Mouse (Mus musculus): ENCODE data around the gene Cacnb2. TPM values are rescaled to one million over a fixed set of nuclear protein-coding genes. Genes with fewer than 3 reads are reported as not detected.

Cacnb2 gene
- total RNA-seq, 1 experiment from 2014 or later, result 15.8 TPM

DNA sequence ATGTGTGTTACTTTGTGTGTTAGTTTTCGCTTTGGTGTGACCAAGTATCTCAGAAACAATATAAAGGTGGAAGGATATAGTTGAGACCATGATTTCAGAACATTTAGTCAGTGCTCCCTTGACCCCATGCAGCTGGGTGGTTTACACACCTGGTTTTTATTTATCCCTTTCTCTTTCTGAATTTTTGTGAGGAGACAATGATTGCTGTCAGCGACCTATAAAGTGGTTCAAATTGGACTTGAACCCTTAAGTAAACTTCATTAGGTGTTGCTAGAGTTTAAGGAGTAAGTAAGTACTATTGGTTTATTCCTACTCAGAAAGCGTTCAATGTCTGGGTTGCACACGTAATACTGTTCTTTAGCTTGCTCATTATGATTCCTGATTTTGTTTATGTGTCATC, 36.4 kb downstream of the Cacnb2 start:
- ATAC-seq (replicated peaks in 1 of 2; ENCODE audit: insufficient read depth in 1 of 2, low FRiP score in 2 of 2, low TSS enrichment in 1 of 2, low read depth in 1 of 2, poor library complexity in 2 of 2, severe bottlenecking in 2 of 2), result no peak

DNA sequence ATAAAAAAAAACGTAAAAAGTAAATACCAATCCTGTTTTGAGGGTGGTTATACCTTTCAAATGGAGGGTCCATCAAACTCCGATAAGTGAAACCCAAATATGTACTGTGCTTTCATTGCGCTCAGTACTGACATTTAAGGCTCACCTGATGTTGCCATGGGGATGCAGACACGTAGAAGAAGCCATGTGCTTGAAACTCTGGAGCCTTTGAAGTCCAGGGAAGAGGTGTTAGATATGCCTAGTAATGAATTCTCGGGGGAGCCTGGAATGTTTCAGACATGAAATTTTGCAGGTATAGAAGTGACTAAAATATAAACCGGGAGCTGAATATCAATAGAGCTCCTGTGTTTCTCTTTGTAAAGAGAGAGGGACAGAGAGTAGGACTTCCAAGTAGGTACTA, 37.0 kb downstream of the Cacnb2 start:
- no peak for ATAC-seq (replicated peaks in 1 of 2; ENCODE audit: insufficient read depth in 1 of 2, low FRiP score in 2 of 2, low TSS enrichment in 1 of 2, low read depth in 1 of 2, poor library complexity in 2 of 2, severe bottlenecking in 2 of 2)

DNA sequence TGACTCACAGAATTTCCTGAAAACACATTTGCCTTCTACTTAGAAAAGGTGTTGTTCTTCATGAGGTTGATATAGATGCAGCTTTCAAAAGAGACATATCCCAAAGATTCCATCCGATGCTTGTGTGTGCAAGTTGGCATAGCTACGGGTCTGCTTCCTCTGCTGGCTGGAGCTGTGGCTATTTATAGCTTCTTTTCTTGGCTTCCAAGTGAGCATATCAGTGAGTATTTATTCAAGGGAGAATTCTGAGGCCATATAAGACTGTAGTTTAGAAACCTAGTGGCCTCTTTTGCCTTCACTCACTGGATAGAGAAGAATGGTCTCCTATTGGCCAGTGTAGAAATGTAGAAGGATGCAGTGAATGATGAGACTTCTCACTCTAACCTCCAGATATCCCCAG, 38.2 kb downstream of the Cacnb2 start:
- ATAC-seq (replicated peaks in 1 of 2; ENCODE audit: insufficient read depth in 1 of 2, low FRiP score in 2 of 2, low TSS enrichment in 1 of 2, low read depth in 1 of 2, poor library complexity in 2 of 2, severe bottlenecking in 2 of 2), result peak in 1 of 2 experiments; percentile 15; a peak in 2 of 4 replicates

DNA sequence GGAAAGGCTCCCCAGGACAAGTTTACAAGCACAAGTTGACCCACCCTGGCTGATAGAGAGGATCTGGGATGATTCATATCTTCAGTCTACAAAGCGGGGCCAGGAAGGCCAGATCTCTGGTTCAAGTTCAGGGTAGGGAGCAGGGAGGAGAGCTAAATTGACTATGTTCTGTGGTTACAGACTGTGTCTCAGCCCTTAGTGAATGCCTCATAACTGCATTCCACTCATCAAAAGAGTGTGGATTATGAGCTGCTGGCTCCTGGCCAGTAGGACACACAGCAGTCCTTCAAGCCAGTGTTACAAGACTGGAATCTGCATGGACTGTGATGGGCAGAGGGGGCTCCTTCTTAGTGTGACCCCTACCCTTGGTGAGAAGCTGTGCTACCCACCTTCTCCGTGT, 48.4 kb downstream of the Cacnb2 start:
- ATAC-seq (replicated peaks in 1 of 2; ENCODE audit: insufficient read depth in 1 of 2, low FRiP score in 2 of 2, low TSS enrichment in 1 of 2, low read depth in 1 of 2, poor library complexity in 2 of 2, severe bottlenecking in 2 of 2), result no peak

DNA sequence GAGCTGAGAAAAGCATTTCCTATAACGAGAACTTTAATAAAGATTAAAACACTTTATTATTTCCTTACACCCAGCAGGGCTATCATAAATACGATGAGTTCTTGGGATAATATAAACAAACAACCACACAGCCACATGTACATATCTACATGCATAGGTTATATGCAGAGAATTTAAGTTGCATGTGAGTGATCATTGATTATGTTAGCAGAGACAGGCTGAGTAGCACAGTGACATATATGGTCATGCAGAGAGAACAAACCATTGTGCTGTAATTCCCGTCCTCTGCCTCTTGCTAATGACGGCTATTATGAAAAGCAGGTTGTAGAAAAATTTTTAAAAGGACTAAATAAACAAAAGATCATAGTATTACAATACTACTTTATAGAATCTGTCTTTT, 53.8 kb downstream of the Cacnb2 start:
- no peak for ATAC-seq (replicated peaks in 1 of 2; ENCODE audit: insufficient read depth in 1 of 2, low FRiP score in 2 of 2, low TSS enrichment in 1 of 2, low read depth in 1 of 2, poor library complexity in 2 of 2, severe bottlenecking in 2 of 2)

DNA sequence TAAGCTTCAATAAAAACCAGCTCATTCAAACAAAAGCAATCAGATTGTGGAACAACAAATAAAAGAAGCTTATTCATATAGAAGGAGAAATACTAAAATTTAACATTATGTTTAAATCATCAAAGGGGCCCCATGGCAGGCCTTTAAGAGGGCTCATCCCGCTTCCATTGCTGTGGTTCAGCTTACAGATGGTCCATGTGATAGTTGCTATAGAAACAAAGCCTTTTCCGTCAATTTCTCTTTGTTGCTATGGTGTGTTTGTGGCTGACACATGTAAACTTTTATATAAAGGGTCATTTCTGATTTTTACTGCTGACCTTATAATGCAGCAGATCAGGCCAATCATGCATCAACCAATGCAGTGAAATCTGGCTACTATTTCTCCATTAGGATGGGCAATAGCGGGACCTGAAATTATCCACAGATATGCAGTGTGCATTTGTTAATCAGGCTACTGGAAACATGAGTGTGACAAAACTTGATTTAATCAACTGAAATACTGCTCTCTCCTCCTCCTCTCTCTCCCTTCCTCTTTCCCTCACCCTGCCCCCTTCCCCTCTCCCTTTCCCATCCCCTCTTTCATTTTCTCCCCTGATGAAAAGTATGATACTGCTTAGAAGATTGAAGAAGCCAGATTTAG, 54.4 kb downstream of the Cacnb2 start:
- ATAC-seq (replicated peaks in 1 of 2; ENCODE audit: insufficient read depth in 1 of 2, low FRiP score in 2 of 2, low TSS enrichment in 1 of 2, low read depth in 1 of 2, poor library complexity in 2 of 2, severe bottlenecking in 2 of 2), result no peak

DNA sequence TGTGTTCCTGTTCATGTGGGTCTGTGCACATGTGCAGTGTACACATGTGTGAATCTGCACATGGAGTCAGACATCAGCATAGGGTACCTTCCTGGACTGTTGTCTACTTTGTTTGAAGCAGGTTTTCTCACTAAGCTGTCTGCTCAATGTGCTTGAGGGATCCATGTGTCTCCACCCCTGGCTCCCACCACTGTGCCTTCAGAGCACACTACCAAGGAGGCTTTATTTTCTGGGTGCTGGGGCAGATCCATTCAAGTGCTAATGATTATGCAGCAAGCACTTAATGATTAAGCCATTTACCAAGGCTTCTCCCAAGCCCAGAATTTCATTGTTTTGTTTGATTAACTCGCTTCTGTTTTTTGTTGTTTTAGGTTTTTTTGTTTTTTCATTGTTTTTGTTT, 62.3 kb downstream of the Cacnb2 start:
- no peak for ATAC-seq (replicated peaks in 1 of 2; ENCODE audit: insufficient read depth in 1 of 2, low FRiP score in 2 of 2, low TSS enrichment in 1 of 2, low read depth in 1 of 2, poor library complexity in 2 of 2, severe bottlenecking in 2 of 2)

DNA sequence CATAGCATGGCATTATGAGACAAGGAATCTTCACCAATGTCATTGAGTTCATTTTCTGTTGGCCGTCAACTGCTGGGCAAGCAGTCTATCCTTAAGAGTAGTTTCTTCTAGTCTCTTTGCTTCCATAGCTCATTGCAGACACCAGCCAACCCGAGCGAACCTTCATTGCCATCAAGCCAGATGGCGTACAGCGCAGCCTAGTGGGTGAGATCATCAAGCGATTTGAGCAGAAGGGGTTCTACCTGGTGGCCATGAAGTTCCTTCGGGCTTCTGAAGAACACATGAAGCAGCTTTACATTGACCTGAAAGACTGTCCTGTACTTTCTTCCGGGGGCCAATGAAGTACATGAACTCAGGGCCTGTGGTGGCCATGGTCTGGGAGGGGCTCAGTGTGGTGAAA, 69.2 kb downstream of the Cacnb2 start:
- ATAC-seq (replicated peaks in 1 of 2; ENCODE audit: insufficient read depth in 1 of 2, low FRiP score in 2 of 2, low TSS enrichment in 1 of 2, low read depth in 1 of 2, poor library complexity in 2 of 2, severe bottlenecking in 2 of 2), result no peak

- peak; percentile 85 to 90 for ATAC-seq (replicated peaks in 1 of 2; ENCODE audit: insufficient read depth in 1 of 2, low FRiP score in 2 of 2, low TSS enrichment in 1 of 2, low read depth in 1 of 2, poor library complexity in 2 of 2, severe bottlenecking in 2 of 2)
Observed at GRCm38 (mm10) chr2:14676885-14677516, 74.1 kb downstream of the Cacnb2 start.

- no peak for ATAC-seq (replicated peaks in 1 of 2; ENCODE audit: insufficient read depth in 1 of 2, low FRiP score in 2 of 2, low TSS enrichment in 1 of 2, low read depth in 1 of 2, poor library complexity in 2 of 2, severe bottlenecking in 2 of 2)
Observed at GRCm38 (mm10) chr2:14684231-14684630, 81.3 kb downstream of the Cacnb2 start.

GRCm38 (mm10) chr2:14702973-14703645, 100.2 kb downstream of the Cacnb2 start:
- ATAC-seq (replicated peaks in 1 of 2; ENCODE audit: insufficient read depth in 1 of 2, low FRiP score in 2 of 2, low TSS enrichment in 1 of 2, low read depth in 1 of 2, poor library complexity in 2 of 2, severe bottlenecking in 2 of 2), result peak; percentile 49 to 51; a peak in 1 of 4 replicates

GRCm38 (mm10) chr2:14703676-14704075, 100.8 kb downstream of the Cacnb2 start:
- ATAC-seq (replicated peaks in 1 of 2; ENCODE audit: insufficient read depth in 1 of 2, low FRiP score in 2 of 2, low TSS enrichment in 1 of 2, low read depth in 1 of 2, poor library complexity in 2 of 2, severe bottlenecking in 2 of 2), result no peak

DNA sequence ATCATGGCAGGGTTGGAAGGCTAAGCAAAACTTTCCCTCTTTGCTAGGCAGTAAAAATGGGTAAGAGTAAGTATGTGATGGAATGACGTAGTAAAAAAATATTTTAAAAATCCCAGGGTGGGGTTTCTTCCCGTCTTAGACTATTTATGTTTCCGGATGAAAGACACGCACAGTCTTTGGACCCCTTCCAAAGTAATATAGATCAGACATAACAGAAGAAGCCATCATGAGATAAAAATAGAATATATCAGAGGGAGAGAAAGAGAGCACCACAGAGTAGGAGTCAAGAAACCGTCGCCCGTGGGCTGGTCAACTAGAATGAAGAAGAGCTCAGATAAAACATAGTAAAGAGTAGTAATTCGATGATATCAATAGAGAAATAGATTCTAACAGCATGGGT, 107.4 kb downstream of the Cacnb2 start:
- ATAC-seq (replicated peaks in 1 of 2; ENCODE audit: insufficient read depth in 1 of 2, low FRiP score in 2 of 2, low TSS enrichment in 1 of 2, low read depth in 1 of 2, poor library complexity in 2 of 2, severe bottlenecking in 2 of 2), result no peak

DNA sequence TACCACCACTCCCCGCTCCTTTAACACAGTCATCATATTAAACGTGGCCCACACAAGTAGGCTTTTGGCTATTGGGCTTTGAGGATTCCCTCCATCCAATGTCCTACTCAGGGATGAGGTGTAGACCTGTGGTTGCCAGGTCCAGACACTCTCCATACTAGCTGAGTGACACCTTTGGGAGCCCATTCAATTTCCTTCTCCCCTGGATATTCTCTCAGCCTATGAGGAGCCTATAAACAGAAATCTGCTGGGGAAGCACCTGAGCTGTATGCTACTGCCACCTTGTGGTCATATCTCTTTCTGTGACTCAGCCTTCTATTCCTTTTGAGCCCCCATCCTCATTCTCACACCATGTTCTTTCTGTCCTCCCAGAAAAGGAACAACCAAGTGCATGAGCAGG, 108.9 kb downstream of the Cacnb2 start:
- peak; percentile 53 to 83; a peak in 3 of 4 replicates for ATAC-seq (replicated peaks in 1 of 2; ENCODE audit: insufficient read depth in 1 of 2, low FRiP score in 2 of 2, low TSS enrichment in 1 of 2, low read depth in 1 of 2, poor library complexity in 2 of 2, severe bottlenecking in 2 of 2)

DNA sequence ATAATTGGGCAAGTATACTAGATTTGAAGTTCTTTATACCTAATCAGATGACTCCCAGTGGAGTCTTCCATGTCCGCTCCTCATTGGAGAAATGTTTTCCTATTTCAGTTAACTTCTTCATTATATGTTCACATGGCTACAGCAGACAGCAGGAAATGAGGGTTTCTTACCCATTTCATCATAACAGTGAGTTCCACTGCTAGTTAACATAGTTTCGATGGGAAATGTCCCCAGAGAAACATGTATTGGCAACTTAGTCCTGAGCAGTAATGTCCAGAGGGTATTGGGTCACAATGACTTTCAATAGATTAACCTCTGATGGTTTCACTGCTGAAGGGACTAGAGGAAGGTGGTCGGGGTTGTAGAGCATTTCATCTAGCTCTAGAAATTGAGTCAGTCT, 110.2 kb downstream of the Cacnb2 start:
- no peak; a peak in 1 of 4 replicates for ATAC-seq (replicated peaks in 1 of 2; ENCODE audit: insufficient read depth in 1 of 2, low FRiP score in 2 of 2, low TSS enrichment in 1 of 2, low read depth in 1 of 2, poor library complexity in 2 of 2, severe bottlenecking in 2 of 2)

DNA sequence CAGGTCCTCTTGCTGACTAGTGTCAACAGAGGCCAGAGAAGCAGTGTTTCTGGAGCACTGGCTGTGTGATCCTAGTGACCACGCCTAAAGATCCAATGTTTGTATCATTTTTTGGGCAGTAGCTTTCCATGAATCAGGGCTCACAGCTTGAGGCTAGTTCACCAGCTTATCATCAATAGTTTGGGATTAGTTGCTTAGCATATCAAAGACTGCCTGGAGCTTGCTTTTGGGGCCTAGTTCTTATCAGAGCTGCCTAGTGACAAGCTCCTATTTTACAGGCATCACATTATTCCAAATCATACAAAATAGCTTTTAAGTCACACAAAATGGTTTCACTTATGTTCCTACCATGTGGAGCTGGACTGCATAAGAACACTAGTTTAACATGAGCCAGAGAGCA, 113.8 kb downstream of the Cacnb2 start:
- ATAC-seq (replicated peaks in 1 of 2; ENCODE audit: insufficient read depth in 1 of 2, low FRiP score in 2 of 2, low TSS enrichment in 1 of 2, low read depth in 1 of 2, poor library complexity in 2 of 2, severe bottlenecking in 2 of 2), result no peak

DNA sequence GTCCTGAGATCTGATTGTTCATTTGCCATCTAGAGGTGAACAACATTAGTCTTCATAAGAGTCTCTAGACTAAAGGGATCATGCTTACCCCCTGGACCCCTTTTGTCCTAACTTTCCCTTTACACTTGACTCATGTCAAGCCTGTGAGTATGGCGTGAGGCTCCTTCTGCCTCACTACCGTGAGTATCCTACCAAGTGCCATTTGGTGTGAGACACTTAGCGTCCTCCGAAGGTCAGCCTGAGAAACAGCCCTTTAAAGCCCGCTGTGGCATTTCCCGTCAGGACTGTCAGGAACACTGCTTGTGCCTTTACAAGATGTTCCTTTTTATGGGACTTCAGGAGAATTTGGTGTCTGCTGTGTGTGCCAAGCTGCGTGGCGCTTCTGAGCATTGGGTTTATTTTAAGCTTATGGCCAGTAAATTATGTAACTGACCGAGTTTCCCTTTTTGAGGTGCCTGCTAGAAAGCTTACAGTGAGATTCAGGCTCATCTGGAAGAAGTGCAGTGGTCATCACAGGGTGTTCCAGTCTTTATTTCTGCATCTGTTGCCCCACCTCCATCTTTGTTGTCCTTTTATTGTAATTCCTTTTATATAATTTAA, 116.3 kb downstream of the Cacnb2 start:
- ATAC-seq (replicated peaks in 1 of 2; ENCODE audit: insufficient read depth in 1 of 2, low FRiP score in 2 of 2, low TSS enrichment in 1 of 2, low read depth in 1 of 2, poor library complexity in 2 of 2, severe bottlenecking in 2 of 2), result peak; percentile 44 to 51; a peak in 2 of 4 replicates

DNA sequence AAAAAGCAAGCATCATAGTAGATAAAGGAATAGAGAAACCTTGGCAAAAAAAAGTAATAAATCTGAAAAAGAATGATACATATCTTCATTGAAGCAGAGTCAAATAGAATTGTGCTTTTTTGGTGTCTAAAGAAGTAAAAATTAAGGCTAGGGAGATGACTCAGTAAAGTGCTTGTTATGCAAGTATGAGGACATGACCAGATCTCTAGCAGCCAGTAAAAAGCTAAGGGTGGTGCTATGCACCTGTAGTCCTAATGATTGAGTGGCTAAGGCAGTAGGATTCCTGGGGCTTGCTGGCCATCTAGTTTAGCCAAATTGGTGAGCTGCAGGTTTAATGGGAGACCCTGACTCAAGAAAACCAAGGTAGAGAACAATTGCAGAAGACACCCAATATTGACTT, 122.5 kb downstream of the Cacnb2 start:
- no peak for ATAC-seq (replicated peaks in 1 of 2; ENCODE audit: insufficient read depth in 1 of 2, low FRiP score in 2 of 2, low TSS enrichment in 1 of 2, low read depth in 1 of 2, poor library complexity in 2 of 2, severe bottlenecking in 2 of 2)
